Mouse (Mus musculus) embryonic fibroblast, embryonic 13.5 days (primary cell): ENCODE results near the gene Tars.

Experiments used
- CTCF ChIP-seq: IDR thresholded peaks from 2 replicates; pipeline ENCODE4 v1.5.1; 2011; ENCODE audit warnings: mild to moderate bottlenecking, control low read depth, low read length, moderate library complexity, borderline replicate concordance; ENCODE audit not compliant: insufficient read depth
- POLR2A ChIP-seq: IDR thresholded peaks from 2 replicates; pipeline ENCODE4 v1.6.1; 2011; ENCODE audit warnings: low read depth, mild to moderate bottlenecking, control low read depth, low read length, moderate library complexity

- TF ChIP-seq CTCF = no peak
- TF ChIP-seq POLR2A = no peak
Measured at GRCm38 (mm10) chr15:11396421-11396820, 3.0 kb downstream of the Tars start.
